Mouse (Mus musculus) embryonic facial prominence, embryonic 11.5 days (tissue): ENCODE measurements around the gene Madcam1. TPM values are rescaled to one million over a fixed set of nuclear protein-coding genes. Genes with fewer than 3 reads are reported as not detected.

Source experiments
- ATAC-seq: fragments of 200-750 bp; cut with Nextera tagmentation; replicated peaks from 2 replicates; pipeline ENCODE4 v1.8.0; 2017; ENCODE audit warnings: low read depth; ENCODE audit not compliant: insufficient number of reproducible peaks, low FRiP score, low TSS enrichment
- DNase-seq: peaks from one replicate; pipeline ENCODE4 v3.0.0-alpha.2; 2015; ENCODE audit warnings: low spot score
- H3K27ac ChIP-seq: fragments of 300-500 bp; sonication (generic); replicated peaks from 2 replicates; pipeline ENCODE4 v1.5.1; 2014; ENCODE audit warnings: mild to moderate bottlenecking, low read depth, low read length, control low read depth
- H3K27me3 ChIP-seq: fragments of 300-500 bp; sonication (generic); 2 replicates; pipeline ENCODE4 v1.6.1; 2014; ENCODE audit warnings: mild to moderate bottlenecking, low read length, moderate library complexity, mixed read lengths; ENCODE audit not compliant: control insufficient read depth, insufficient read depth
- H3K36me3 ChIP-seq: fragments of 300-500 bp; sonication (generic); replicated peaks from 2 replicates; pipeline ENCODE4 v1.6.1; 2014; ENCODE audit warnings: low read depth, mild to moderate bottlenecking, low read length, moderate library complexity, mixed read lengths; ENCODE audit not compliant: control insufficient read depth, insufficient read depth
- H3K4me1 ChIP-seq: fragments of 300-500 bp; sonication (generic); 2 replicates; pipeline ENCODE4 v1.6.1; 2014; ENCODE audit warnings: low read length, mixed read lengths; ENCODE audit not compliant: control insufficient read depth, insufficient read depth
- H3K4me2 ChIP-seq: fragments of 300-500 bp; sonication (generic); 2 replicates; pipeline ENCODE4 v1.6.1; 2014; ENCODE audit warnings: low read depth, mild to moderate bottlenecking, control low read depth, low read length, moderate library complexity
- H3K4me3 ChIP-seq: fragments of 300-500 bp; sonication (generic); 2 replicates; pipeline ENCODE4 v1.5.1; 2014; ENCODE audit warnings: low read depth, low read length, control low read depth
- H3K9ac ChIP-seq: fragments of 300-500 bp; sonication (generic); replicated peaks from 2 replicates; pipeline ENCODE4 v1.6.1; 2014; ENCODE audit warnings: mild to moderate bottlenecking, control low read depth, low read length
- H3K9me3 ChIP-seq: fragments of 300-500 bp; sonication (generic); replicated peaks from 2 replicates; pipeline ENCODE4 v1.6.1; 2016; ENCODE audit warnings: mild to moderate bottlenecking, low read length, inconsistent platforms, mixed read lengths; ENCODE audit not compliant: control insufficient read depth
- WGBS: fragments of 180-500 bp; shearing (Covaris S2); extraction: QIAGEN DNeasy Blood & Tissue Kit; methylation state at CpG from one replicate; pipeline ENCODE4 v1.1.7; 2014; 5-methylcytosine and 5-hydroxymethylcytosine counted together
- polyA plus RNA-seq: library from polyadenylated mRNA; unstranded; fragments of >200 nt; fragmentation: Nextera tagmentation; extraction: Ambion mirVana; gene quantifications from 2 replicates; pipeline ENCODE4 v1.2.1, GENCODE M21; 2014

The Madcam1 gene
- polyA plus RNA-seq, 1 experiment from 2014 or later: 3.9 TPM

DNA sequence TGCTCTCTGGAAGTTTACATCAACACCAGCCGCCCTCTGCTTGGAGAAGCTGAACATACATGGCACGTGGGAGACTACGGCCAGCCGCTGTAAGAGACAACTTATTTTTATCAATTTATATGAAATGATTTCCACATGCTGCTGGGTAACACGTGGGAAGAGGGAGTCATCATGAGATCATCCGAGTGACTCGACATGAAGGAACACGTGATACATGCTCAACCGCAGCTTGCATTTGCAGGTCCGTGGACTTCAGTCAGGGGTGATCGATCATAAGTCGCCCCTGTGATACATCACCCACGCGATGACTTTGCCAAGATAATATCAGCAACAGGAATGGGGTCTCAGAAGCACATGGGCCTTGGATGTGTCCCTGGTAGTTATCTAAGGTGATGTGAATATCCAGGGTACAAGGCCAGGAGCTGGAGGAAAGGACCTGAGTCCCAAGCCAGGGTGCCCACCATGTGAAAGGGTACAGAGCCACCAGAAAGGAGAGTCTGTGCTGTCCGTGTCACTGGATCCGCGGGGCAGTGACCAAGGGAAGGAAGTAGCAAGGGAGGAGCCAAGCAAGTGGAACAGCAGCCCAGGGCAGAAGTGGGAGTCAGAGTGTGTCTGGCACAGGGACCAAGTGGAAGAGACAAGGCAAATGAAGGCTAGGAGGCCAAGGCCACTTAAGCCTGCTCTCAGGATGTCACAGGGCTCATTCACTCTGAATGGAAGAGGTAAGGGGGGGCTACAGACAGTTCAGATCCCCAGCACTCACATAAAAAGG, 31.2 kb upstream of the Madcam1 start:
- Histone ChIP-seq H3K4me2 (no peak overlapping the region), H3K9me3 (no peaks in the 10 kb centered on the region), H3K27ac (no peak overlapping the region), H3K36me3 (no peaks in the 10 kb centered on the region), H3K27me3 (no peaks in the 10 kb centered on the region), H3K4me1 (no peaks in the 10 kb centered on the region; the same call in 1 of the 2 replicates), H3K9ac (no peak overlapping the region), H3K4me3 (no peak overlapping the region)
- 79% methylated on average over 17 of the region's 17 CpGs for WGBS
- ATAC-seq (no peak), DNase-seq (no peak)

DNA sequence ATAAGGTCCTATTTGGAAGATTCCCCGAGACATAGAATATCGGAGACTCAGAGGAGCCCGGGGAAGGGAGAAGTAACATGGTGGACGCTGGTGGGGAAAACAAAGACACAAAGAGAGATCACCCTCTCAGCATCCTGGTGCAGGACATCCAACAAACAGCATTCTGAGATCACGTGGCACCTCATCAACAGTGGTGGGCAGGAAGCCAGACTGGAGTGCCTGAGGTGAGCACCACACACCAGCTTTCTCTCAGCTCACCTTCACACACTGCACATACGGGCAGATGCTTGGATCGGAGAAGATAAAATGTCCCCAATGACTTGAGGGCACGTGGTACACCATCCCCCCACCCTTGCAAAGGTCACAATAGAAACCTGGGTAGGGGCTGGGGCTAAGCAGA, 28.1 kb upstream of the Madcam1 start:
- Histone ChIP-seq H3K4me2 (no peak overlapping the region), H3K27ac (no peak overlapping the region), H3K9me3 (no peaks in the 10 kb centered on the region), H3K4me3 (no peak overlapping the region), H3K9ac (no peak overlapping the region), H3K36me3 (no peaks in the 10 kb centered on the region), H3K4me1 (no peaks in the 10 kb centered on the region; the same call in 1 of the 2 replicates), H3K27me3 (no peaks in the 10 kb centered on the region; the same call in 1 of the 2 replicates)
- DNase-seq: no peak
- no peak for ATAC-seq
- 80% methylated on average over 8 of the region's 8 CpGs for WGBS

DNA sequence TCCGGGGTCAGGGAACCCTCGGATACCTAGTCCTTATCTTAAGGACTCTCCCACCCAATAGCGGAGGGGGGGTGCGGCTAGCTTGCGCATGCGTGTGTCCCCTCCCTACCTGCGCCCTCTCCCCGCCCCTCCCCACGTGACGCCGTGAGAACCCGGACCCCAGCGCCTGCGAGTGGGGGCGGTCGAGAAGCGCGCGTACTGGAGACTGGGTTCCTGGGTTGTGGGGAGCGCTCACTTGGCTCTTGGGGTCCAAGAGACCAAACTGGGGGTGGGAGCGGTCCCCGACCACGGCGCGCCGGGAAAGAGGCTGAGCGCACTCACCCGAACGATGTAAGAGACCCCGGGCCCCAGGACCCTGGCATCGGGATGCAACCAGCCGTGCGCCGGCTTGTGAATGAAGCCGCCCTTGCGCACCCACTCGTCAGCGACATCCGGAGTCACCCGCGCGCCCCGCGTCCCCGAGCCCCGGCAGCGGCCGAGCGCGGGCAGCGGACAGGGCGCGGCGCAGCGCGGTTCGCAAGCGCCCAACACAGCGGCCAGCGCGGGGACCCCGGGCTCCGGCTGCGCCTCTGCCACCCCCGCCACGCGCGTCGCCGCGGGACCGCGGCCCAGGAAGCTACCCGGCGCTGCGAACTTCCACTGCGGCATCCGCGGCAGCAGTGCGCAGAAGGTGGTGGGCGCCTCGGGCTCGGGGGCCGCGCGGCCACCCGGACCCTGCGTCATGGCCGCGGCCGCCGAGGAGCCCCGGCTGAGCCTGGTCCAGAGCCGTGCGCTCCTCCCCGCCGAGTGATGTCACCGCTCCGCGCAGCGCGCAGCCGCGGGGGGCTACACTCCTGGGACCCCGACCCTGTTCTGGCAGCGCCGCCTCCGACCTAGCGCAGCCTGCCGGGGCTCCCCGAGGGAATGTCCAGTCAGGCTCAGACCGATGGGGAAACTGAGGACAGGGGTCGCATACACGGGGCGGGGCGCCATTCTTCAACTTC, 26.9 kb upstream of the Madcam1 start, which contains the start of gene Shc2:
Gene Shc2 (minus strand): TSS at position 791 of the 983 bp plus-strand sequence.
- Histone ChIP-seq H3K4me1 (no peaks in the 10 kb centered on the region; the same call in 1 of the 2 replicates), H3K27ac (peak within 1 kb of the TSS; percentile 62; the same call in 1 of the 2 replicates), H3K9me3 (no peaks in the 10 kb centered on the region), H3K4me3 (peak within 1 kb of the TSS; percentile 95), H3K27me3 (no peaks in the 10 kb centered on the region; the same call in 1 of the 2 replicates), H3K4me2 (peak within 1 kb of the TSS; percentile 92), H3K9ac (peak within 1 kb of the TSS; percentile 86), H3K36me3 (no peaks in the 10 kb centered on the region)
- DNase-seq (peak; percentile 84), ATAC-seq (peak; percentile 87)
- under 1% methylated on average over 93 of the region's 116 CpGs for WGBS

DNA sequence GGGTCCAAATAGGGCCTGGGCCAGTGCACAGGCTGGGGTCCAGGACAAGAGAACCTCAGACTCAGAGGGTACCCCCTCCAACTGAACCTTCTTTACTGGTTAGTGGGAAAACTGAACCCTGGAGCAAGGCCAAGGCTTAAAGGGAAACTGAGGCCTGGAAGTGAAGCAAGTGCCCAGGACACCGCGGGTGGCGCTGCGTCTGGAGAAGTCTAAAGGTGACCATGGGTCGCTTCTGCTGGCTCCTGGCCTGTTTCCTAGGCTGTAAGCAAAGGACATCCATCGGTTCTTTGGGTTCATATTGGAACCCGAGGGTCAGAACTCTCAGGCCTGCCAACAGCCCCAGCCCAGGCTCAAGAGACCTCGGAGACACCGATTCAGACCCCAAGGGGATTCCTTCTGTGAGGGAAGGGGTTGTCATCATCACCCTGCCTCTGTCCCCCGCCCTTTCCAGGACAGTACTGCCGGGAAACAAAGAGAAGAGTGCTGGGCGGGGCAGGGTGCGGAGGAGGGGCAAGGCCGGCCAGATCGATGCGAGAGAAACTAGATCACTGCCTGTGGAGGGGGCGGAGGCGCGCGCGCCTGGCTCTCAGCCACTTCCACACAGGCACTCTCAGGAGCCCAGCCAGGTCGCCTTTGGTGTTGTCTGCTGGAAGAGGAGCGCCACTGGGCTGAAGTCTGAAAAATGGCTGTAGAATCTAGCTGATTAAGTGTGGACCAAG, 25.7 kb upstream of the Madcam1 start:
- H3K4me2 ChIP-seq: peak overlapping the region; percentile 92
- ATAC-seq (peak; percentile 44; the same call in 1 of the 2 replicates), DNase-seq (peak; percentile 52)
- peak overlapping the region; percentile 86 for H3K9ac ChIP-seq
- 5% methylated on average over 23 of the region's 23 CpGs for WGBS
- H3K27me3 ChIP-seq: no peaks in the 10 kb centered on the region; the same call in 1 of the 2 replicates
- H3K9me3 ChIP-seq: no peaks in the 10 kb centered on the region
- no peaks in the 10 kb centered on the region; the same call in 1 of the 2 replicates for H3K4me1 ChIP-seq
- no peaks in the 10 kb centered on the region for H3K36me3 ChIP-seq
- peak overlapping the region; percentile 95; the same call in 1 of the 2 replicates for H3K4me3 ChIP-seq
- no peak overlapping the region for H3K27ac ChIP-seq

DNA sequence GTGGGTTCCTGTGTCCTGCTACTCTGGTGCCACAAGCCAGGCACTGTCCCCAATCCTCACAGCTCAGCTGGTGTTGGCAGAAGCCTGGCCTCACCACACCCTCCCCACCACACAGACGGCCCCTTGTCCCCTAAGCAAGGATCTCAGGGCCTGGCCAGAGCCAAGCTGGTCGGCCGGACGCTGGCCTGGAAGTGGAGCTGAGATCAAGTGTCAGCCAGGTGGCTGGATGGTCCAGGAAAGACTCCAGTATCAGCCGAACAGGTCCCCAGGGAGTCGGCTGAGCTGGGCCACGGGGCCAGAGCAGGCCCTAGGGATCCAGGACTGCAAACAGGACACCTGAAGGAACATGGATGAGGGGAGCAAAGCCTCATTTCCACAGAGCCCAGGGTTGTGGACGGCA, 18.6 kb upstream of the Madcam1 start, which contains the start of gene Odf3l2:
Gene Odf3l2 (minus strand): TSS at position 28 of the 400 bp plus-strand sequence.
- Histone ChIP-seq H3K27me3 (no peaks in the 10 kb centered on the region), H3K4me2 (no peak within 1 kb of the TSS), H3K27ac (no peak within 1 kb of the TSS), H3K36me3 (no peaks in the 10 kb centered on the region), H3K9ac (no peak within 1 kb of the TSS), H3K9me3 (no peaks in the 10 kb centered on the region), H3K4me3 (no peak within 1 kb of the TSS), H3K4me1 (no peaks in the 10 kb centered on the region)
- WGBS: 64% methylated on average over 8 of the region's 8 CpGs
- no peak for DNase-seq
- no peak for ATAC-seq

DNA sequence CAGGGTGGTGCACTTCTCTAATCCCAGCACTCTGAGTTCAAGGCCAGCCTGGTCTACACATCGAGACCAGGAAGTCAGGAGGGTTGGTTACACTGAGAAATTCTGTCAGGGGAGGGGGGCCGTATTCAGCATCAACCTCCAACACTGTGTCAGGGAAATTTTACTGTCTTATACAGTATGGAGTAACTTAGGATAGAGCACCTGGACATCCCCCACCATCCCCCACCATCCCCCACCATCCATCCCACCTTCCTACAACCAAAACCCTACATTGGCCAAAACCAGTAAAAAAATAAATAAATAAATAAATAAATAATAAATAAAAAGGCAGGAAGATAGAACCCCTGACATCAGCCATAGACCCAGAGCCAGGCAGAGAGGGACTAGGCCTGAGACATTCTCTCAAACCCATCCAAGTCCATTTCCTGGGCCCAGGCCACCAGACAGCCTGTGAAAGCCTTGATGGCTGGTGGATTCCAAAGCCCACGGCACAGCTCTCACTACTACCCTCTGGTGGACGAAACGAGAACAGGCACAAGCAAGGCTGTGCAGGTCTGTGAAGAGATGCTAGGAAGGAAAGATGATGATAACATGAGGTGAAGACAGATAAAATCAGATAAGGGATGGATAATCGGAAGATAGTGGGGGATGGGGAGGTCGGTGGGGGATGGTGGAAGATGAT, 15.1 kb upstream of the Madcam1 start:
- DNase-seq: peak; percentile 88
- ATAC-seq: peak; percentile 44
- no peak overlapping the region for H3K4me2 ChIP-seq
- 27% methylated on average over 7 of the region's 7 CpGs for WGBS
- no peaks in the 10 kb centered on the region for H3K4me1 ChIP-seq
- H3K4me3 ChIP-seq: no peak overlapping the region
- no peaks in the 10 kb centered on the region for H3K36me3 ChIP-seq
- H3K27me3 ChIP-seq: no peaks in the 10 kb centered on the region
- no peak overlapping the region for H3K9ac ChIP-seq
- no peak overlapping the region for H3K27ac ChIP-seq
- no peaks in the 10 kb centered on the region for H3K9me3 ChIP-seq

DNA sequence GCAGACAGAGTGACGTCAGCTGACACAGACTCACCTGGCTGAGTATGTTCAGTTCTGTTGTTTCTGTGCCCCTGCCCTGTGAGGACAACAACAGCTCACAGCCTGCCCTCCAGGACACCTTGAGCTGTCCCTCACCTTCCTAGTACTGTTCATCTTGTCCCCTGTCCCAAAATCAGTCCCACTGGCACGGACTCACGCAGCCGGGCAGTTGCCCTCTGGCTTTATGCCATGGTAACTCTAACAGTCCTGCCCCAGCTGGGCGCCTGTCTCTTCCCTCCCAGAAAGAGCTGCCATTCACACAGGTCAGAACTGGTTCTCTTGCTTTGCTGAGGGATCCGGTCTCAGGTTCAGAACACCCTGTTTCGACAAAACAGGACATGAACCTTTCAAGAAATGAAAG, 11.6 kb upstream of the Madcam1 start:
- no peak overlapping the region for H3K4me2 ChIP-seq
- H3K27me3 ChIP-seq: no peaks in the 10 kb centered on the region
- no peak overlapping the region for H3K9ac ChIP-seq
- no peaks in the 10 kb centered on the region for H3K4me1 ChIP-seq
- WGBS: 88% methylated on average over 7 of the region's 7 CpGs
- no peak for DNase-seq
- no peak overlapping the region for H3K4me3 ChIP-seq
- no peaks in the 10 kb centered on the region for H3K9me3 ChIP-seq
- no peak for ATAC-seq
- no peak overlapping the region for H3K27ac ChIP-seq
- no peaks in the 10 kb centered on the region for H3K36me3 ChIP-seq
